Mouse (Mus musculus) common myeloid progenitor, adult 5-6 weeks (primary cell): ENCODE data around the gene Glod4. TPM values are rescaled to one million over a fixed set of nuclear protein-coding genes. Genes with fewer than 3 reads are reported as not detected.

ENCODE experiments used
- ATAC-seq: replicated peaks from 2 replicates; pipeline ENCODE4 v1.8.0; 2016; ENCODE audit warnings: low read depth, mild to moderate bottlenecking, moderate TSS enrichment, inconsistent platforms; ENCODE audit not compliant: poor library complexity, severe bottlenecking
- total RNA-seq: library from RNA; stranded (forward); fragments of 200-1000, 187-1606 nt; gene quantifications from 2 replicates; pipeline ENCODE4 v1.2.3, GENCODE M21; 2017

The Glod4 gene
- total RNA-seq: 216 and 244 TPM in 2 replicates

- peak; percentile 99 for ATAC-seq
Measured at GRCm38 (mm10) chr11:76242901-76243810, at the start of gene Glod4, which contains the start of gene Mrm3. Gene Glod4 (minus strand): TSS chr11:76243725. Gene Mrm3 (plus strand): TSS chr11:76243715.

GRCm38 (mm10) chr11:76292831-76293230 lies 49.3 kb upstream of the Glod4 start:
- no peak for ATAC-seq

GRCm38 (mm10) chr11:76292398-76292797 lies 48.9 kb upstream of the Glod4 start:
- ATAC-seq: no peak

DNA sequence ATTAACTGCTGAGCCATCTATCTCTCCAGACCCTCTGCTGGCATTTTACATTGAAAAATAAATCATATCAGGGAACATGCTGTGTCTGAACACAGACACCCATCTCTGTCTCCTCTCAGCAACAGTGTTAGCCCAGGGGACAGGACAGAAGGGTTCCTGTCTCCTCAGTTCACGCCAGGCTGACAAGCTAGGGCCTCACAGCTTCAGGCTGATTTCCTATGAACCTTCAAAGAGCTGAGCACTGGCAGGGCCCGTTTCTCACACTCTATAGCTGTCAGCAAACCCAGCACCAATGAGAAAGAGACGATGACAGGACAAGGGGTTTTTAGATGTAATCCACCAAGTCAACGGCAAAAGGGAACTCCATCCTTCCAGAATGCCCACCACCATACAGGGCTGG lies 48.4 kb upstream of the Glod4 start:
- ATAC-seq: no peak

- no peak for ATAC-seq
Measured at GRCm38 (mm10) chr11:76290367-76290766, 46.8 kb upstream of the Glod4 start.

DNA sequence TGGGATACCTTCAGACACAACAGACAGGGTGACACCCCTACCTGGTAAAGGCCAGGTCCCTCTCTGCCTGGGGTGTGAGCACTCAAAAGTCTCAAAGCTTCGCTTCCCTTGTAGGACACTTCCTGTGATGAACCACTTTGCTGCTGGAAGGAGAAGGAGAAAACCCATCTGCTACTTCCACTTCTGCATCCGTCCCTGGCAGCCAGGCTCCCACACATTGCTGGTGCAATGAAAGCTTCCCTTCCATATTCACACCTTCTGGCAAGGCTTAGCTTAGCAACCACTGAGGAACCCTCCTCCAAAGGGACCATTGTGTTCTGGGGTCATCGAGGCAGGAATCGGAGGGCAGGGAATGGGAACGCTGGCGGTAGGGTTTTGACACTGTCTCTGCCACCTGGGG lies 45.1 kb upstream of the Glod4 start:
- peak; percentile 39; the same call in 1 of the 2 replicates for ATAC-seq

DNA sequence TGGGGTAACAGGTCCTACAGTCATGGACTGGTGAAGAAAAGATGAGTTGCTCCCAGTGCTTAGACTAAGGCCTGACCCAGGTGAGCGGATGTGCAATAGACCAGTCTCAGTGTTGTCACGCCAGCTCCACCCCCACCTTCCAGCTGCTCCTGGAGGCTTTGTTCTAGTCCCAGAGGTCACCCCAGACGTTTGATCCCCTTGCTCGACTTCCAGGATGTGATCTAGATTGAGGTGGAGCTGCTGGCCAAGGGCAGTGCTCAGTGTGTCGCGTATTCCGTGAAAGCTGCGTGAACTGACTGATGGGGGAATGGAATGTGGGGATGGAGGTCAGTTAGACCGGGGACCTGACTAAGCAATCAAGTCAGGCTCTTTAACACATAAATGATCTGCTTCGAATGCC lies 43.8 kb upstream of the Glod4 start:
- ATAC-seq: no peak

GRCm38 (mm10) chr11:76286534-76287126 lies 43.1 kb upstream of the Glod4 start:
- no peak for ATAC-seq

DNA sequence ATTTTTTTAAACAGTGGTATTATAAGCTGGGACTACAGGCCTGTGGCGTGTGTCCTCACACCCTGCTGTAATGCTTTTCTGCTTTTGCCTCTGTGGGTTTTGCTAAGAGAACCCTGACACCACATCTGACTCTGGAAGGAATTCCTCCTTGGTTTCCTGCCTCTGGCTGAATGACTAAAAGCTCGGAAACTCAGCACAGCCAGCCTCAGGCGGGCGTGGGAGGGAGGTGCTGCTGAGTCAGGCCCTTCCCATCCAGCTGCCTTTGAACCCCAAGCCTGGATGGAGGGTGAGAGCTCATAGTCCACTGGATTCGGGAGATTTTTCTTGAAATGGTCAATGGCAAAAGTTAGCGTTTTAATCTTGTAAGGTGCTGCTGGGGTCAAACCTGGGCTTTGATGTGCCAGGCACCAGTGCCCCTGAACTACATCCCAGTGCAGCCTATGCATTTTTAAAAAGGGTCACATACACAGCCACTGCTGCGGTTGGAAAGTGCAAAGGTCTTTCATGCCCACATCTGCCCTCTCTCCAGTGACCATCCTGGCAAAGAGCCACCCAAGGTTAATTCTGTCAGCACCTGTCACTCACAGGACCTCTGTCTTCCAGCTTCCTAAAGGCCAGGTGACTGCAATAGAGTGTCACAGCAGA lies 42.0 kb upstream of the Glod4 start:
- no peak for ATAC-seq

DNA sequence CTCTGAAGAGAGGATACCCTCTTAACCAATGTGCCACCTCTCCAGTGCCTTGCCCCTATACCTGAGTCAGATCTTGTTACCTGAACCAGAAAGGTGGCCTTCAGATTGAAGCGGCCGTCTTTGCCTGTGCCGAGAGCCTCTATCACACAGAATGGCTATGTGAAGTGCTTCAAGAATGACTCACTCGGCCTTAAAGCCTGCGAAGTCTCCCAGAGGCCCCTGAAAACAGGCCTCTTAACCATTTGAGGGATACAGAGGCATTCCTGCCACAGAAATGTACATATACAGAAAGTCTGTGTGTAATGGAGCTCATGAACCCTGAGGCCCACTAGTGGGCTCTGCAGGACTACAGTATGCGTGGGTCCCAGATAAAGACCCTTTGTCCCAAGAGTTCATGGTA lies 40.3 kb upstream of the Glod4 start:
- no peak for ATAC-seq

DNA sequence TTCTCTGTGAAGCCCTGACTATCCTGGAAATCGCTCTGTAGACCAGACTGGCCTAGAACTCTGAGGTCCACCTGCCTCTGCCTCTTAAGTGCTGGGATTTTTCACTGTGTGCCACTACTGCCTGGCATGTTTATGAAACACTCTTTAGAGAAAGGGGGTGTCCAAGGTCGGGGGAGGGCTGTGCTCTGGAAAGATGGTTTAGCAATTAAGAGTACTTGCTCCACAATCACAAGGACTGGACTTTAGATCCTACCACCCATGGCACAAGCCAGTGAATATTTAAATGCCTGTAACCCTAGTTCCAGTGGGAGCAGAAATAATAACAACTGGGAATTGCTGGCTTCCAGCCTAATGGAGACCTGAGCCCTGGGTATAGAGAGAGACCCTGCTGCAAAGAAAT lies 36.4 kb upstream of the Glod4 start:
- no peak for ATAC-seq

DNA sequence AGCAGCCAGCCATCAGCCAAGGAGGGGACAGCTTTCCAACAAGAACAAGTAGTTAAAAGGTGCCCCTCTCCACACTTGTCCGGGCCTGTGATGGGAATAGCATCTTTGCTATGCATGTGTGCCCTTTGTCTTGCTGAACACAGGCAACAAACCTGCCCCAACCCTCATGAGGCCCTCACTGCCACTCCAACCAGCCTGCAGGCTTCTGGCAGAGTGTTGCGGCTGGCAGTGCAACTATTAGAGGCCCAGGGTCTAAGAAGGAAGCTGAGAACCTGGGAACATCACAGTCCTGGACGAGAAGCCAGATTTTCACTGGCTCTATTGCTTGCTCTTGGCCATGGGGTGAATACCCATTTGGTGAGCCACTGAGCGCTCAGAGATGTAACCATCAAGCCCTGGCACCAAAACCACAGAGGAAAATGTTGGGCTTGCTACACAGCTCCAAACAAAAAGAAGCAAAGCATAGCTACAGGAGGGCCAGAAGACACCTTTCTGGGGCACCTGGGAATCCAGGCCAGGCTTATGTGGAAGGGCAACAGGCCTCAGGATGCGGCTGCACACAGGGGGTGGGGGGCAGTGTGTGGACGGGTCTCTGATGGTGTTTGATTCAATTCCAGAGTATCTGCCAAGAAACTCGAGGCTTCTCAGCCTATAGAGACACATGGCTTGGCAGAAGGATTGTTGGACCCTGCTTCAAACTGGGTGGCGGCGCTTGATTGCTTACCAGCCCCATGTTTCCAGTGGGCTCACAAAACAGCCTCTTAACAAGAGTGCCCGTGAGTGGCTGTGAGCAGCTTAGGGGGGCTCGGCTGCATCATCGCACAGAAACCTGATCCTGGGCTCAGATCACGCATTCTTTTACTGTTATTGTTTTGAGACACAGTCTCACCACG lies 35.7 kb upstream of the Glod4 start:
- no peak for ATAC-seq

GRCm38 (mm10) chr11:76272440-76272839 lies 28.9 kb upstream of the Glod4 start:
- ATAC-seq: no peak

- no peak for ATAC-seq
Measured at GRCm38 (mm10) chr11:76268521-76269065, 25.1 kb upstream of the Glod4 start.

DNA sequence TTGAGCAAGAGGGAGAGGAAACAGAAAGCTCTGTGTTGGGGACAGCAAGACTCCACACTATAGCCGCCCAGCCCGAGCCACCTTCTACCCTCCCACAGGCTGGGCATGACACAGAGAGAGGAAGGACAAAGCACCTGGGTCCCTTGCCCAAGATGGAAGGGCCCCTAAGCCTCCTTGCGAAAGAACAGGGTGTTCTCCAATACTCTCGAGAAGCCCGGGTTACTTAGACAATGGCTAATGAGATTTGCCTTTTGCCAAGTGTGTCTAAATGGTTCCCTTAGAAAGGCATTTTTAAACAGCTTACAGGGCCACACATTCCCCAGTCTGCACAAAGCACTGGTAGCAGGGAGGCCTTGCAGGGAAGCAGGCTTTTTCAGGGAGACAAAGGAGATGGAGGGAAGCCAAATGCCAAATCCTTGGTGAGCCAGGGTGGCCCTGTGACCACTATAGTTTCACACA lies 24.5 kb upstream of the Glod4 start:
- ATAC-seq: no peak

GRCm38 (mm10) chr11:76267550-76267949 lies 24.0 kb upstream of the Glod4 start:
- no peak for ATAC-seq

DNA sequence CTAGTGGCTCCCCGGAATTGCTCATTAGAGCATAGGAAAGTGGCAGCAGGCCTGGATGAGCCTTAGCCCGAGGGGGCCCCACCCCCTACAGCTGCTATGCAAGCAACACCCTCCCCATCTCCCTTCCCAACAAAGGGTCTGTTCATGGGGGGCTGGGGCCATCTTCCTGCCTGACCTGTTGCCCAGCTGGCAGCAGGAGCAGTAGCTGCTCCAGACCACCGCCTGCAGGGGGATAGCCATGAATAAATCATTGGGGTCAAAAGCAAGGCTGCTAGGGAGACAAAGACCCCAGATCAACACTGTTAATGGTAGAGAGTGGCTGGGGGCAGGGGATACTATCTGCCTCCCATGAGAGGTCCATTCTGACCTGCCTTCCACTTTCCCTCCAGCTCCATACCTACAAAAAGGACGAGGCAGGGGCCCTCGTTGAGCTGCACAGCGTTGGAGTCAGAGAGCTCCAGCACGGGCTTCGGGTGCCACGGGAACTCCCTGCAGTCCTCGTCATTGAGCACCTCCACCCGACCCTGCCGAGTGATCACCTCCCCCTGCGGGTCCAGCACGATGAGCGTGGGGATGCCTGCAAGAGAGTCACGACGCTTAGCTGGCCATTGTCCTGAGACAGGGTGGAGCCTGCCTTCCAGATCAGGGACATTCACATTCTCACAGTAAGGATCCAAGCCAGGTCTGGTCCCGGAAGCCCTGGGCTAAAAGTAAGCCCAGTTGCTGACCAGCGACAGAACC lies 19.3 kb upstream of the Glod4 start:
- ATAC-seq: no peak

DNA sequence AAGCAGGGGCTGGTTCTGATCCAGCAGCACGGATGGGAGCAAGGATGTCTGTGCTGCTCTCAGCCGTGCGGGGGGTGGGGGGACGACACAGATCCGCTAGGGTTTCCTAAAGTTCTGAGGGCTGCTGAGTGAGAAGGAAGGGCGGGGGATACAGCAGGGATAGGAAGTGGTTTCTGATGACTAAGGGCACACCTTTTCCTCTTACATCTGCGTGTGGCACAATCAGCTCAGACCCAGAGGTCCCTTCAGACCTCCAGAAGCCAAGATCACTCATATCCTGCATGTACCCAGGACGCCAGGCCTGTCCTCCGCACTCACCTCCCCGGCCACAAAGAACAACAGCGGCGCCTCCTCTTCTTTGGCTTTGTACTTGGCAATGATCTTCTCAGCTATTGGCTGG lies 17.7 kb upstream of the Glod4 start:
- ATAC-seq: peak; percentile 79
